Comparison of ENCODE assay signal across 12 mouse cellular contexts in the genomic region with DNA sequence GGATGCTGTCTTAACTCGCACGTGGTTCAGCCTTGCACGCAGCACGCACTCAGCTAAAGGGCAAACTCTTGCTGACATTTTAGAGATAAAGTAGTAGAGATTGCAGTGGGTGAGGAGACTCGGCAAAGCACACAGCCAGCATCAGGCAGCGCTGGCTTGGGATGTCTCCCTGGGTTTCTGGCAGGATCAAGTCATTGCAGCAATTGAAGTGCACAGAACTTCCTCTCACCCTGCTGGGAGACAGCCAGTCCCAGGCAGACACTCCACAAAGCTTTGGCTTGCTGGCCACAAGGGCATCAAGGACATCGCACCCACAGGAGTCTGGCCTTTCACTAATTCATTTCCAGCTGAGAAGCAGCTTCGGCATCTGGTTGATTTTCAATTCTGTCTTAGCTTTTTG. TPM values are rescaled to one million over a fixed set of nuclear protein-coding genes. Genes with fewer than 3 reads are reported as not detected.
DNase-seq lines count a peak whose midpoint lies in the region; ATAC-seq lines count a peak whose summit lies in the region.
"Had no signal": no experiment of that assay in that cellular context is flagged by ENCODE, and none has a peak within 500 bp of the region (broad histone marks: within the 10 kb centered on the region; RNA-seq: fewer than 3 reads in every experiment).

No protein-coding gene starts in this region.

- H3K4me1 ChIP-seq in hindbrain, embryonic 16.5 days (ENCODE audit: control insufficient read depth, insufficient read depth, low read depth, low read length) = no peaks in the 10 kb centered on the region; the same call in 1 of the 2 replicates
- H3K4me1 ChIP-seq in hindbrain, embryonic 14.5 days (replicated peaks; ENCODE audit: control insufficient read depth, insufficient read depth, low read length) = no peaks in the 10 kb centered on the region
- H3K4me1 ChIP-seq in midbrain, embryonic 10.5 days = peaks cover 27% of the 10 kb centered on the region

- no peak for DNase-seq in hindbrain, embryonic 14.5 days (ENCODE audit: low spot score)
- peak; percentile 37 for DNase-seq in ZHBTc4 (ENCODE audit: low read depth, low spot score)
- DNase-seq in gastrocnemius, adult 8-10 months (ENCODE audit: low spot score in 2 of 2) = peak; percentile 10 to 24
- DNase-seq in kidney, adult 9 months = peak; percentile 59
- no peak for DNase-seq in retina, postnatal 1 day
- DNase-seq in midbrain, embryonic 10.5 days (ENCODE audit: low spot score) = no peak
- no peak for DNase-seq in retina, embryonic 14.5 days (ENCODE audit: low spot score)
- DNase-seq: liver, embryonic 13.5 days had no signal

- no peak overlapping the region for H3K4me2 ChIP-seq in hindbrain, embryonic 16.5 days (ENCODE audit: low read length)
- H3K4me2 ChIP-seq in hindbrain, embryonic 14.5 days (replicated peaks) = no peak overlapping the region
- H3K4me2 ChIP-seq: liver, embryonic 13.5 days; neural tube, embryonic 13.5 days had no signal

- H3K36me3 ChIP-seq in hindbrain, embryonic 16.5 days (ENCODE audit: control insufficient read depth, insufficient read depth, low read length) = no peaks in the 10 kb centered on the region
- no peaks in the 10 kb centered on the region for H3K36me3 ChIP-seq in hindbrain, embryonic 14.5 days (replicated peaks; ENCODE audit: control insufficient read depth, insufficient read depth)
- no peaks in the 10 kb centered on the region for H3K36me3 ChIP-seq in midbrain, embryonic 10.5 days
- H3K36me3 ChIP-seq: liver, embryonic 13.5 days; neural tube, embryonic 13.5 days had no signal

- H3K27ac ChIP-seq in hindbrain, embryonic 16.5 days (ENCODE audit: low read depth, low read length) = no peak overlapping the region
- H3K27ac ChIP-seq in hindbrain, embryonic 14.5 days = no peak overlapping the region
- H3K27ac ChIP-seq in midbrain, embryonic 10.5 days (replicated peaks) = no peak overlapping the region
- H3K27ac ChIP-seq: liver, embryonic 13.5 days; neural tube, embryonic 13.5 days had no signal

- ATAC-seq in hindbrain, embryonic 16.5 days = 0 out of 2 replicates have a peak, but pooled peaks have one; percentile 40
- ATAC-seq in hindbrain, embryonic 14.5 days (ENCODE audit: low FRiP score) = no peak

- no peak overlapping the region for H3K9ac ChIP-seq in hindbrain, embryonic 16.5 days (ENCODE audit: low read depth, low read length)
- H3K9ac ChIP-seq in hindbrain, embryonic 14.5 days = no peak overlapping the region
- H3K9ac ChIP-seq: liver, embryonic 13.5 days; neural tube, embryonic 13.5 days had no signal

- H3K27me3 ChIP-seq in hindbrain, embryonic 16.5 days (replicated peaks; ENCODE audit: control insufficient read depth, insufficient read depth, low read length) = no peaks in the 10 kb centered on the region
- no peaks in the 10 kb centered on the region for H3K27me3 ChIP-seq in hindbrain, embryonic 14.5 days (ENCODE audit: control insufficient read depth, insufficient read depth, low read length)
- peaks cover 10% of the 10 kb centered on the region; the same call in 1 of the 2 replicates for H3K27me3 ChIP-seq in midbrain, embryonic 10.5 days (ENCODE audit: low read depth, poor library complexity, severe bottlenecking)
- H3K27me3 ChIP-seq: CH12.LX; liver, embryonic 13.5 days; neural tube, embryonic 13.5 days had no signal

- no peaks in the 10 kb centered on the region for H3K9me3 ChIP-seq in hindbrain, embryonic 16.5 days (ENCODE audit: control insufficient read depth, low read length)
- H3K9me3 ChIP-seq in hindbrain, embryonic 14.5 days (ENCODE audit: control insufficient read depth, low read length) = no peaks in the 10 kb centered on the region
- H3K9me3 ChIP-seq in midbrain, embryonic 10.5 days (replicated peaks) = no peaks in the 10 kb centered on the region
- H3K9me3 ChIP-seq: liver, embryonic 13.5 days; neural tube, embryonic 13.5 days had no signal

- 58% methylated on average over 8 of the region's 8 CpGs for WGBS in hindbrain, embryonic 16.5 days
- WGBS in hindbrain, embryonic 14.5 days = 60% methylated on average over 8 of the region's 8 CpGs
- WGBS in midbrain, embryonic 10.5 days = 76% methylated on average over 8 of the region's 8 CpGs

- no peak overlapping the region for H3K4me3 ChIP-seq in hindbrain, embryonic 16.5 days (ENCODE audit: low read length)
- H3K4me3 ChIP-seq in hindbrain, embryonic 14.5 days (replicated peaks; ENCODE audit: low read length) = no peak overlapping the region
- no peak overlapping the region for H3K4me3 ChIP-seq in midbrain, embryonic 10.5 days
- H3K4me3 ChIP-seq: liver, embryonic 13.5 days; neural tube, embryonic 13.5 days had no signal

RNA-seq across cellular contexts. Expression of gene 4930432M17Rik, which starts 27.3 kb away (rescaled TPM):
- not detected in 2 replicates for polyA plus RNA-seq in hindbrain, embryonic 16.5 days (2015; fragmentation: Nextera tagmentation; extraction: Ambion mirVana)
- polyA plus RNA-seq in hindbrain, embryonic 14.5 days (2014; fragmentation: Nextera tagmentation; extraction: Ambion mirVana) = not detected in 2 replicates
- total RNA-seq in gastrocnemius, adult 8-10 months (2022) = not detected
- not detected in 2 replicates for polyA plus RNA-seq in midbrain, embryonic 10.5 days (2016; fragmentation: Nextera tagmentation; extraction: Ambion mirVana)
- total RNA-seq: CH12.LX; common myeloid progenitor, adult 5-6 weeks had no signal
- polyA plus RNA-seq: liver, embryonic 13.5 days; neural tube, embryonic 13.5 days had no signal

Comparison
In these comparisons a context has a peak if more than half of its experiments do, and no peak if none do; other contexts are left out.
1. DNase-seq: peak in ZHBTc4 (single experiment), gastrocnemius, adult 8-10 months (2 of 2) and kidney, adult 9 months (single experiment); none in hindbrain, embryonic 14.5 days (single experiment), retina, postnatal 1 day (single experiment), midbrain, embryonic 10.5 days (single experiment) and retina, embryonic 14.5 days (single experiment).